Mouse (Mus musculus) adrenal gland, adult 2 months (tissue): ENCODE measurements at regions not wholly inside any gene's neighbourhood (a gene's known extent, or its start where the extent isn't known, plus 50 kb on each side); places are given as distances from the start of the nearest gene placed in this dataset.

ENCODE experiments used
- DNase-seq: peaks from one replicate; pipeline ENCODE4 v3.0.0; 2021

GRCm38 (mm10) chr7:113059967-113060284 lies 106.2 kb downstream of the Rassf10 start:
- peak; percentile 37 for DNase-seq

- DNase-seq = no peak
These were observed 107.2 kb downstream of the Rassf10 start for GRCm38 (mm10) chr7:113060991-113061390.

GRCm38 (mm10) chr7:113066536-113066935 lies 112.8 kb downstream of the Rassf10 start:
- peak; percentile 36 for DNase-seq

- no peak for DNase-seq
These were observed 114.5 kb downstream of the Rassf10 start for GRCm38 (mm10) chr7:113068296-113068695.

- no peak for DNase-seq
These were observed 115.7 kb downstream of the Rassf10 start for GRCm38 (mm10) chr7:113069336-113069924.

GRCm38 (mm10) chr7:113071418-113071817 lies 117.7 kb downstream of the Rassf10 start:
- DNase-seq = no peak

GRCm38 (mm10) chr7:113073781-113074180 lies 120.0 kb downstream of the Rassf10 start:
- DNase-seq = no peak

- no peak for DNase-seq
These were observed 121.6 kb downstream of the Rassf10 start for GRCm38 (mm10) chr7:113075371-113075770.

GRCm38 (mm10) chr7:113076243-113076642 lies 122.5 kb downstream of the Rassf10 start:
- DNase-seq = no peak

GRCm38 (mm10) chr7:113081120-113081519 lies 126.1 kb upstream of the Arntl start:
- no peak for DNase-seq

GRCm38 (mm10) chr7:113084930-113085625 lies 122.2 kb upstream of the Arntl start:
- DNase-seq = peak; percentile 31

GRCm38 (mm10) chr7:113086158-113086557 lies 121.1 kb upstream of the Arntl start:
- DNase-seq = no peak

- DNase-seq = no peak
These were observed 119.6 kb upstream of the Arntl start for GRCm38 (mm10) chr7:113087646-113088045.

- no peak for DNase-seq
These were observed 118.2 kb upstream of the Arntl start for GRCm38 (mm10) chr7:113089044-113089443.

GRCm38 (mm10) chr7:113093931-113094330 lies 113.3 kb upstream of the Arntl start:
- peak; percentile 80 for DNase-seq

GRCm38 (mm10) chr7:113095092-113095491 lies 112.2 kb upstream of the Arntl start:
- DNase-seq = no peak

- no peak for DNase-seq
These were observed 103.0 kb upstream of the Arntl start for GRCm38 (mm10) chr7:113104265-113104664.

GRCm38 (mm10) chr7:113105359-113105758 lies 101.9 kb upstream of the Arntl start:
- DNase-seq = no peak

GRCm38 (mm10) chr7:113106731-113107130 lies 100.5 kb upstream of the Arntl start:
- no peak for DNase-seq

- DNase-seq = no peak
These were observed 99.3 kb upstream of the Arntl start for GRCm38 (mm10) chr7:113107965-113108364.

- DNase-seq = no peak
These were observed 98.7 kb upstream of the Arntl start for GRCm38 (mm10) chr7:113108442-113109000.

- peak; percentile 47 for DNase-seq
These were observed 97.8 kb upstream of the Arntl start for GRCm38 (mm10) chr7:113109481-113109880.

- peak; percentile 17 for DNase-seq
These were observed 96.3 kb upstream of the Arntl start for GRCm38 (mm10) chr7:113110867-113111508.
